Mouse (Mus musculus): ENCODE measurements around the gene Rfpl4. TPM values are rescaled to one million over a fixed set of nuclear protein-coding genes. Genes with fewer than 3 reads are reported as not detected.
"Not testable (repeated sequence)": the region's sequence is repeated elsewhere in the genome, so short reads cannot be mapped to it uniquely, and the experiment has no call there.

Rfpl4 gene
- not detected for total RNA-seq (2021)
- long read RNA-seq, experiment 1, result 0 reads
- long read RNA-seq, experiment 2, result 0 reads

- DNase-seq (ENCODE audit: low spot score in 2 of 2), result no peak
Measured at GRCm38 (mm10) chr7:5116850-5117249, at the start of gene Rfpl4. Gene Rfpl4, minus strand, starts transcription at chr7:5116950.

GRCm38 (mm10) chr7:5149570-5149969 lies 32.8 kb upstream of the Rfpl4 start, which contains the start of gene Vmn1r55:
Gene Vmn1r55, minus strand, starts transcription at chr7:5149670.
- DNase-seq (ENCODE audit: low spot score in 2 of 2), result not testable (repeated sequence)

- peak; percentile 79 to 82 for DNase-seq (ENCODE audit: low spot score in 2 of 2)
Measured at GRCm38 (mm10) chr7:5125549-5126406, 9.0 kb upstream of the Rfpl4 start, which contains the start of gene Rasl2-9. Gene Rasl2-9, minus strand, starts transcription at chr7:5125950.

GRCm38 (mm10) chr7:5125078-5125477 lies 8.3 kb upstream of the Rfpl4 start:
- no peak for DNase-seq (ENCODE audit: low spot score in 2 of 2)

GRCm38 (mm10) chr7:5112701-5113100 lies 4.0 kb downstream of the Rfpl4 start:
- no peak for DNase-seq (ENCODE audit: low spot score in 2 of 2)

GRCm38 (mm10) chr7:5109301-5109700 lies 7.4 kb downstream of the Rfpl4 start:
- no peak for DNase-seq (ENCODE audit: low spot score in 2 of 2)

GRCm38 (mm10) chr7:5108272-5108671 lies 8.5 kb downstream of the Rfpl4 start:
- DNase-seq (ENCODE audit: low spot score in 2 of 2), result no peak

- DNase-seq (ENCODE audit: low spot score in 2 of 2), result no peak
Measured at GRCm38 (mm10) chr7:5102564-5102963, 14.2 kb downstream of the Rfpl4 start.

- no peak for DNase-seq (ENCODE audit: low spot score in 2 of 2)
Measured at GRCm38 (mm10) chr7:5101066-5101663, 15.6 kb downstream of the Rfpl4 start.

GRCm38 (mm10) chr7:5099796-5100195 lies 17.0 kb downstream of the Rfpl4 start:
- DNase-seq (ENCODE audit: low spot score in 2 of 2), result no peak

GRCm38 (mm10) chr7:5098769-5099168 lies 18.0 kb downstream of the Rfpl4 start:
- no peak for DNase-seq (ENCODE audit: low spot score in 2 of 2)

- DNase-seq (ENCODE audit: low spot score in 2 of 2), result no peak
Measured at GRCm38 (mm10) chr7:5092831-5093510, 23.8 kb downstream of the Rfpl4 start.

- DNase-seq (ENCODE audit: low spot score in 2 of 2), result no peak
Measured at GRCm38 (mm10) chr7:5092381-5092780, 24.4 kb downstream of the Rfpl4 start.

GRCm38 (mm10) chr7:5091008-5091728 lies 25.6 kb downstream of the Rfpl4 start:
- peak; percentile 35 to 58 for DNase-seq (ENCODE audit: low spot score in 2 of 2)

- no peak for DNase-seq (ENCODE audit: low spot score in 2 of 2)
Measured at GRCm38 (mm10) chr7:5089853-5090252, 26.9 kb downstream of the Rfpl4 start.

- no peak for DNase-seq (ENCODE audit: low spot score in 2 of 2)
Measured at GRCm38 (mm10) chr7:5087886-5088285, 28.9 kb downstream of the Rfpl4 start.

GRCm38 (mm10) chr7:5086921-5087440 lies 29.8 kb downstream of the Rfpl4 start:
- DNase-seq (ENCODE audit: low spot score in 2 of 2), result no peak

- DNase-seq (ENCODE audit: low spot score in 2 of 2), result no peak
Measured at GRCm38 (mm10) chr7:5085512-5085911, 31.2 kb downstream of the Rfpl4 start.

GRCm38 (mm10) chr7:5083325-5084105 lies 33.2 kb downstream of the Rfpl4 start:
- no peak for DNase-seq (ENCODE audit: low spot score in 2 of 2)

- DNase-seq (ENCODE audit: low spot score in 2 of 2), result no peak
Measured at GRCm38 (mm10) chr7:5081939-5082338, 34.8 kb downstream of the Rfpl4 start.
